Mouse (Mus musculus): ENCODE measurements around the gene Ift172.

DNA sequence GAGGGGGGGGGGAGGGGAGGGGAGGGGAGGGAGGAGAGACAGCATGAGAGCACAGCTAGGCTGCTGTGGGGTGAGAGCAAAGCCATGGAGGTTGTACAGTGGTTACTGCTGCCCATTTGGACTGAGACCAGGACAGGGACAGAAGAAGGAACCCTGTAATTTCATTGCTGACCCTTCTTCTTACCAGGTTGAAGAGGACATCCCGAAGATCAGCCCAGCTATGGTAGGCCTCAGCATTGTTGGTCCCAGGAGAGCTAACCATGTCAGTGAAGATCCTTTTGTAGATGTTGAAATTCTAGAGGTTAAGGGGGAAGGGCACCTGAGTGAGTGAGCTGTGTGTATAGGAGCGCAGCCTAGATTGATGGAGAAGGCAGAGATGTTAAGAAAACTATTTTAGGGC is 35.5 kb downstream of the Ift172 start:
- TF ChIP-seq POLR2A (IDR thresholded peaks at IDR 0.05; ENCODE audit: control insufficient read depth, low read depth, low read length) (no peak), CTCF (IDR thresholded peaks at IDR 0.05; ENCODE audit: control insufficient read depth, insufficient read depth, insufficient replicate concordance, low read depth, low read length) (no peak)
